Mouse (Mus musculus): ENCODE data around the gene Tnfsf15.

Gene Tnfsf15

DNA sequence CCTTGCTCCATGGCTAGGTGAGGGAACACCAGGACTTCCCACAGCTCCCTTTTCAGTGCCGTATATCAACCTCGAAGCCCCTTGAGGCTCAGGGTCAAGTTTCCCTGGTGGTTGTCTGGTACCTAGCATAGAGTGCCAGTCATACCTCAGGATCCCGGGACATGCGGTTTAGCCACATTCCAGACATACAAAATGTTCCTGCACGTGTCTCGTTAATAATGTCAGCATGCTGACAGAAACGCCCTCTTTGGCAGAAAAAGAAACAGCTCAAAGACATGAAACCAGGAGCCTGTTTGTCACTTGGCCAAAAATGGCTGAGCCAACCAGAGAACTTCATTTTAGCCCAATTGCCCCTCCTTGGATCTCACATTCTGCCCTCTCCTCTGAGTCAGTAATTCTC, 2.8 kb downstream of the Tnfsf15 start:
- peak; percentile 56 to 75 for DNase-seq

DNA sequence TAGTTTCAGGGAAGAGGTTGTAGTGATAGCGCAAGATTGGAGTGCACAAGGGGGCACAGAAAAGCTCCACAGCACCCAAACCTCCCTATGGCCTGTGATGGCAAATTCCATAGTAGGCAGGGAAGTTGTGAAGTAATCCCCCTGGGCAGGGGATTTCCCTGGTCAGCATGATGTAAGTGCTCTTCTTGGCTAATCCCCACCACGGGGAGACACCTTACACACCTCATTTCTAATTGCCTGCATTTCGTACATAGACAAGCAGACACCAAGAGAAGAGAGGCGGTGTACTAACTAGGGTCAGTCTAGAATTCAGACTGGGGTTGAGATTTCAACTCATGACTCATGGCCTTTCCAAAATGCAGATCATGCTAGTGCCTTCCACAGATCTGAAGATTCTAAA, 4.2 kb downstream of the Tnfsf15 start:
- DNase-seq: no peak

DNA sequence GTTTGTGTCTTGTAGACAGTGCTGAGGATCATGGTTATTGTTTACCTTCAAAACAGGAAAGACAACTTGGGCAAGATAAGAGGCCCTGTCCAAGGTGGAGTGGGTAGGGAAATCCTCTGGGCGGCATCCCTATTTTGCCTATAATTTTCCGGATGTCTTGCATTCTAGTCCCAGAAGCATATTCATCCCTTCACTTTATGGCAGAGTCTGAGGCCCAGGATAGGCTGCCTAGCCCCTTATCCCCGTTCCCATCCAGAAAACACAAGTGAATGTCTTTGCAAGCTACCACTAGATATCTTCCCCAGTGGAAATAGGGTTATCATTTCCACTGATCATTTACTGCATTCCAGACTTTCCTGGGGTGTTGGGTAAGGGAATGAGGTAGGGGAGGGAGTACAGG, 4.9 kb downstream of the Tnfsf15 start:
- no peak for DNase-seq

DNA sequence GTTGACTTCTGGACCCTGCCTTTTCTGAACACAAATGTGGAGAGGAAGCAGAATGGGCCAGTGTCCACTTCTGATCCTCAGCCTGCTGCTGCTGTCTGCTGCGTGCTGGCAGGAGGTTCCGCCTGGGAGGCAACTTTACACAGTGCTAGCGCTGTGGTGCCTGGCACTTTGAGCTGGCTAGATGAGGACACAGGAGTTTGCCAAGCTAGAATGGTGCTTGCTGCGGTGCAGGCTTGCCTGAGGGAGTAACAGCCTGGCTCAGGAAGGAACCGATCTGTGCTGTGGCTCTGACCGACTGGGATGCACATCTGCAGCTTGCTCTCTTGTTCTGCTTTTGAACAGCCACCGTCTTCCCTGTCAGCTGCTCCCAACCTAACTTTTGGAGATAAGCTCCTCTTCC, 5.4 kb downstream of the Tnfsf15 start:
- DNase-seq: peak; percentile 50 to 80

DNA sequence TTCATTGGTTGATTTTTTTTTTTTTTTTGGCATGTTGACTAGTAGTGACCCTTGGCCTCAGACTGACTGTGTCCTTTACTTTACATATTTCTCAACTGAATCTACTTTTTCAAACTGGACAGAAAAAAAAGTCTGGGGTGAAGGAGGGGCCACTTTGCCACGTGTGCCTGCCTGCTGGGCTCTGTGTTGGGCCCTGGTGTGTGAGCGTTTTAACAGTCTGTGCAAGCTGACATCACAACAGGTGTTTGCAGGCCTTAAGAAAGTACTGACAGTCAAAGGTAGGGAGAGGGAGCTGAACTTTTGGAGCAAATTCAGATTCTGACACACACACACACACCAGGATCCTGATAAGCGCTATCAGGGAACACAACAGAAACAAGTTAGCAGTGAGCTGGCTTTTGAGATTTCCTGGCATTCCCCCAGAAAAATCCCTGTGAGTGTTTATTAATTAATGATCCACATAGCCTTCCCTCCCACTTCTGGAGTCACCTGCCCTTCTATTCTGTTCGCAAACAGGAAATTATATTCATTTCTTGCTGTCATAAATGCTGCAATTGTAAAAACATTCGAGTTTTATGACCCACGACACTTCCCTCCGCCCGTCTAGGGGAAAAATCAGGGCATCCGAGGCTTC, 6.4 kb downstream of the Tnfsf15 start:
- DNase-seq: peak in 1 of 2 experiments; percentile 61

DNA sequence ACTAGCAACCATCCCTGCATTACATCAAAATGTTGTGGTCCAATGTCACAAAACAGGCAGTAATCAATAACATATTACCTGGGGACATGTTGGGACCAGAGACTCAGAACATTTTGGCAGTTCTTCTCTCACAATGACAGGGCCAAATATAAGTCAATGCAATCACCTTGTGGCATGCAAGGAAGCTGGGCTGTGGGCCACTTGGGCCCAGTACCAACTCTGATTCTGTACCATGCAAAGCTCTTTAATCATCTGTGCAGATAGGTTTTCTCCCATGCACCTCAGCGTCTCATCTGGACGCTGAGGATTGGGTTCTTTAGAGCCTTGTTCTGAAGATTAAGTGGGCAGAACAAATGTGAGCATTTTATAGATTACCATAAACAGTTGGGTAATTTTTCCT, 13.6 kb downstream of the Tnfsf15 start:
- no peak for DNase-seq

DNA sequence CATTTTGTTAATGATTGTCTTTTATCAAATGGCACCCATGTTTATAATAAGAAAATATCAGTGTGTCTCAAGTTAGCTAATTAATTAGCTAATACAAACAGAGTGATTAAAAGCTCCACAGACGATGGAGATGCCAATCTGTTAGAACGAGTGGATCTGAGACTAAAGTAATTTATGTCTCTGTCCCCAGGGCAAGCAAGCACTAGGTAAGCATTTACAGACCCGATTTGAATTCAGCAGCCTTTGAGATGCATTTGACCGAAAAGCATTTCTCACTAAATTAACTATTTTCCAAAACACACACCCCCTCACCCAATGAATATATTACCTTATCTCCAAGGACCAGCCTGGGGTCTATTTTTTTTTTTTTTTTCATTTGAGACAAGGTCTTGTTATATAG, 18.2 kb downstream of the Tnfsf15 start:
- DNase-seq: peak in 1 of 2 experiments; percentile 27

DNA sequence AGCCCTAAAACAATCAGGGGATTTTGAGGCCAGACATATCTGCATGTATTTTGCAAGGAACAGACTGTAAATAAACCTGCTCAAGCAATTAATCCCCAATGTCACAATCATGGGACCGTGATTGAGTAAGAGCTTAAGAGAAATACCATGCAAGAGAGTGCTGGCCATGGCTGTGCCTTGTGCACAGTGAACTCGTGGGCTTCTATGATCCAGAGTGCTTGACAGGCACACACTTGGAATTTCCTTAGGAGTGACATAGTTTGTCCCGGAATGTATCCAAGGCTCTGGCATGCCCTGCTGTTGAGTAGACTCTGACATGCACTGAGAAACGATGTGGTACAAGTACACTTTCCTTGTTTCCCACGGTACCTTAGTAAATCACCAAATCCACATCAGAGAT, 18.9 kb downstream of the Tnfsf15 start:
- DNase-seq: no peak

DNA sequence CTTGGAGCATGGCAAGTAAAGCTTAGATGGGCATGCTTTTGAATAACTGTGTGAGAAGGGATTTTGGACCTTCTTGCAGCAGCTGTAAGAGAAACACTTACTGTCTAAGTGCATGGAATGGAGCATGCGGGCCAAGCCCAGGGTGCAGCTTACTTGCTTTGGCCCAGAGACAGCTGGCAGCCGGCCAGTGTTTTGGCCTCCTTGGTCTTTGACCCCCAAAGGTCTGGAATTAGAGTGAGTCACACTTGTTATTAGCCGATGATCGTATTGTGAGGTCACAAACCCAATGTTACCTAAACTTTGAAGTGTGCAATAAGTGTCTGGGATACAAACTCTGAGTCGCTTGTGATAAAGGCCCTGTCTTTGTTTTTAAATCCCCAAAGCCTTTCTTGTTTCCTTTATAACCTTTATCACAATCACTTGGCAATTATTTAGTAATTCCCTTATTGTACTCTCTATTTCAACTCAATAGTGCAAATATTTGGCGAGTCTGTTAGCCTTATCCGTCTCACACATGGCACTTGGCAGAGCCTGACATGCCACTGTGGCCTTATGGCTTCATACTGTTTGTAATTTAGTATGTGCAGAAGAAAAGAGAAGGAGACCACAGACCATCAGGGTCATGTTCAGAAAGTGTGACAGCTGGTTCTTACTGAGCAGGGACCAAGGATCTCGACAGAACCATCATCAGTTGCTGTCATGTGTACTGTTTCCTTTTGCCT, 26.8 kb downstream of the Tnfsf15 start:
- peak; percentile 89 to 92 for DNase-seq

DNA sequence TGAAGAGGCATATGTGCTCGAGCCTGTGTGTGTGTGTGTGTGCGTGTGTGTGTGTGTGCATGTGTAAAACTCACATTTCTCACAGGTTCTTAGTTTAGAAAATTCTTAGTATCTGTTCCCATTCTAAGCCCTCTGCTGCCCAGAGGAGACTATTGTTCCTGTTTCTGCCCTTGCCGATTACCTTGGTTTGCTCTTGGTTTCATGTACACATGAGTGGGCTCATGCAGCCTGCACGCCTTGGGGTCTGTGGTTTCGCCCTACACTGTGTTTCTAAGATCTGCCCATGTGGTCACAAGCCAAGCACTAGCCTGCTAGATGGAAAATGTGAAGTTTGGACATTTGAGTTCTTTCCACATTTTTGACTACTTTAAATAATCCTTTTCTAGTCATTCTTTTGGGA, 33.0 kb downstream of the Tnfsf15 start:
- DNase-seq: no peak

DNA sequence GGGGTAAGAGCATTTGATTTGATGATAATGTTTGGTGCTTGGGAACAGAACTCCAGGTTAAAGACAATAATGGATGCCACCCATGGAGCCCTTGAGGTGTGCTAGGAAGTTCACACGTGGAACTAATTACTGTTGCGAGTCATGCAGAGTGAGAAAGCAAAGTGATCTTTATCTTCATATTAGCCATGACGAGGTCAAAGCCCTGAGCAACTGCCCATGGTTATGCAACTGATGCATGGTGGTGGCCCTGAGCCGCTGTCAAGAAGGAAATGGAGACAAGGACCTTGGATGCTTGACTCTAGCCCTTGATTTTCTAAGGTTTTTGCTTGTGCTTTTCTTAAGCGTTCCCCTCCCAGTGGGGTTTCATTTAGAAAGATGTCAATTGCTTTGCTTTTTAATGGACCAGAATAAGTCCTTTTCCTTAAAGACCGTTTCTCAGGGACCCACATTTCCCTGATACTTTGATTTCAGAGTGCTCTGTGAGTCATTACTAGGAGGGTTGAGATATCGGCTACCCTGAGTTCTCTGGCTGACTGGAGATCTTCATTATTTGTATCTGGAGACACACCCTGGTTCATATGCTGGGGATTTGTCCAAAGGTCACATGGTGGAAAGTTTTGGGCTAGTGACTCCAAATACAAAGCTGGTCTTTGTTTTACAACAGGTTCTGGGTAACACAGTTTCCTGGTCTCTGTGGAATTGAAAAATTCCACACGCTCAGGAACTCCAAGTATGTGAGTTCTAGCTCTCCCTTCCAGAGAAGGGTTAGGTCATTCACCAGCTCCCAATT, 34.3 kb downstream of the Tnfsf15 start:
- DNase-seq: no peak

DNA sequence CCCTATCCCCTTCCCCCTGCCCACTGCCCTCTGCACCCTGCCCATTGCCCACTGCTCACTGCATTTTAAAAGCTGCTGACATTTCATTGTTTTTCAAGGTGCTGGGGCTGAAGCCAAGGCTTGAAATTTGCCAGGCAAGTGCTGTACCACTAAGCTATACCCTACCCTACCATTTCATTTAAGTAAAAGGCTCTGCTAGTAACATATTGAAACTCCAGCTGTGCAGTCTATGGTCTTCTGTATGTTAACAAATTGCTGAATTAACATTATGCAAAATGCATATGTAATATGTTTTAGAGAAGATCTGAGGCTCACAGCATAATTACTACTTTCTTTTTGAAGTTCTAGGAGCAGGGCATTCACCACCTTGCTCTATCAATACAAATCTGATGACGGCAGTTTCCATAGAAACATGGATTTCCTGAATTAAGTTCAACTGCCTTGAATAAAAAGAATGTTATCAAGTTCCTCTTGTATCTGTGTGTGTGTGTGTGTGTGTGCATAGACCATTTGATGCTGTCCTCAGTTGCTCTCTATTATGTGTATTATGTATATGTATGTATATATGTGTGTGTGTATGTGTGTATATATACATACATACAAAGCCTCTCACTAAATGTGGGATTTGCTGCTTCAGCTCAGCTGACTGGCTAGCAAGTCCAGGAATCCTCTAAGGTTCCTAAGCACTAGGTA, 38.5 kb downstream of the Tnfsf15 start:
- no peak for DNase-seq

DNA sequence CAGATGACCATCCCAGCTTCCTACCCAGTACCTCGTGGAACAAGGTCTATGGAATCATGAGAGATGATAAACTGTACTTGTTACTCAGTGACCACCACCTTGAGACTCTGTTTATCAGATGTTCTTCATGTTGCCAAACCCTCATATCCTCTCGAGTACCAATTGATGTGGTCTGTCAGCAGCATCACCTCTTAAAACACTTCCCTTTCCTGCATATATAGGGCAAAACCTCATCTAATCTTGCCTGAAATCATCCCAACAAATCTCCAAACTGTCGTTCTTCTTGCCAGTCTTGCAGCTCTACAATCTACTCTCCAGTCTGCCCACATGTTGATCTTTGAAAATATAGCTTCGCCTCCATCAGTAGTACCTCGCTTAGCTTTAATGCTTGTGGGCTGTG, 40.7 kb downstream of the Tnfsf15 start:
- no peak for DNase-seq

DNA sequence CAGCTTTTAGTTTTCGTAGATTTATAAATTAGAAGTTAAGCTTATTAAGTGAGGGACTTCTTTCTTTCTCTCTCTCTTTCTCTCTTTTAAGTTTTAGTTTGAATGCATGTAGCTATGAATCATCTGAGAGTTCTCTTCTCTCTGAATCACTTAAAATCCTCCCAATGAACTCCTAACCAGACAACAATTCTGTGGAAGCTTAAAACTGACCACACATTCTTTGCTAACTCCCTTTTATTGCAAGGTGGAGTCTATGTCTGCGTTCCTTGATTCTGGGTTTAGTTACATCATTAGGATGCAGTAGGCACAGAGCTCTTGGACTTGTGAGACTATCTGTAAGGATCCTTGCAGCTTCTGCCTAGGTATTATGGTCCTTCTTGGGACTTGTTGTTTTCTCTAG, 41.2 kb downstream of the Tnfsf15 start:
- no peak for DNase-seq

DNA sequence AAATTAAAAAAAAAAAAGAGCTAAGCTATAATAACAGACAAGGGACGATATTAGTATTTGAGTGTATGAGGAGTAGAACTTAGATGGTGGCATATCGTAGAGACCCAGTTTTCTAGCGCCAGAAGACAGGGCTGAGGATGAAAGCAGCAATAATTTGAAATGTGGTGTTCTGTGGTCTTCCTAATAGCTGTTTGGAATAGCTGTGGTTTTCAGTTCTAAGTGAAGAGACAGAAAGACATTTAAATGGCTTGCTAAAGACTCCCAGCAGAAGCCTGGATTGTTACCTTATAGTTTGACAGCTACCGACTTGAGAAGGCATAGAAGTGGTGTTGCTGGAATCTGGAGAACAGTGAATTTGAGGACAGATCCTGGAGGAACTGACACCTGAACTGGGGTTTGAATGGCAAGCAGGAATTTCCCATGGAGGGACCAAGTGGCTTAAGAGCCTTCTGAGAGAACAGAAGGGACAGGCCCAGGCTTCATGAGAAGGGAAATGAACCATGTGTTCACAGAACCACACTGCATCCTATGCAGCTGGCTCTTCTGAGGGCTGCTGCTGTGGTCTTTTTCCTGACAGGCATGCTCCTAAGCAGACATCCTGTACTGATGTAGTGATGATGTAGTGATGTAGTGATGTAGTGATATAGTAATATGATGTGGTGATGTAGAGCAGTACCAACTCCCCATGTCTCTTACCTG, 42.8 kb downstream of the Tnfsf15 start:
- no peak for DNase-seq

DNA sequence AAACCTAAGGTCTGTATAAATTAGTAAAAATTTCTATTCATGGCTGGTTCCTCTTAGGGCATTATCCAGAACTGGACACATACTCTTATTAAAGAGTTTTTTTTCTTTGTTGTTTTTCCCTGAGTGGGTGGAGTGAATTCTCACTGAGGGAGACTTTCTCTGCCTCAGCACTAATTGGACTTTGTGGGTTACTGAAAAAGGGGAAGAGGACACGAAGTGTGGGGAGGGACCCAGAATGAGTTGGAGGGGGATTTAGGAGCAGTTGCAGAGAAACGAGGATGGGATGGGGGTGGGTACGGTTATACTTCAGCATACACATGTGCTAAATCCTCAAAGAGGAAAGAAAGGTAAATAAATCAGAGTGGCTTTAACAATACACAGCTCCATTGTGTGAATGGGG, 45.2 kb downstream of the Tnfsf15 start:
- DNase-seq: no peak

DNA sequence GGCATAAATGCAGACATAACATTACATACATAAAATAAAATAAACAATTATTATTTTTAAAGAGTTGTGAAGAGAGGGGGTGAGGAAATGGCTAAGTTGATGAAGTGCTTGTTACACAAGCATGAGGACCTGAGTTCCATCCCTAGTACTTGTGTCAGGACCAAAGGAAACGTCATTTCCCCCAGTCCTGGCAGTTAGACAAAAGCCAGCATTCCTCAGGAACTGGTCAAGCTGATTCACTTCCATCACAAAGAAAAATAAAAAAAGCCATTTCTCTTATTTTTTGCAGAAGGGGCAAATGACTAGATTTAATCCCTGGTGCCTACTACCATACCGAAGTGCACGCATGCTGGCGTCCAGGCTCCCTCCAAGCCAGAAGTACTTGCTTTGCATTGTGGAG, 48.0 kb downstream of the Tnfsf15 start:
- DNase-seq: no peak

DNA sequence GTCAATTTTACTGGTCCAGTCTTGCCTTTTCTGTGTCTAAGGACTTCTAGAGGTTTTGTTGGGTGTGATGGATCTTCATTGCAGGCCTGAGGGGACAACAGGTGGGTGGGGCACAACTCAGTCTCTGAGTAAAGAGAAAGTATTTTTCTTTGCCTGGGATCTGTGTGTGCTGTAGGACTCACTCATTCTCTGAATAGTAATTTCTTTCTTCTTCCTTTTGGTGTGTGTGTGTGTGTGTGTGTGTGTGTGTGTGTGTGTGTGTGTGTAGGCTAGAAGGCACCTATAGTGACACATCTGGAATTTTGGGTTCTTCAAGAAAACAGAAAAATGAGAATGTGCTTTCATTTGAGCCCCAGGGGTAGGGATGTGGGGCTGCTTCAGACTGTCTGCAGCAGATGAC, 52.6 kb downstream of the Tnfsf15 start:
- DNase-seq: peak in 1 of 2 experiments; percentile 75

DNA sequence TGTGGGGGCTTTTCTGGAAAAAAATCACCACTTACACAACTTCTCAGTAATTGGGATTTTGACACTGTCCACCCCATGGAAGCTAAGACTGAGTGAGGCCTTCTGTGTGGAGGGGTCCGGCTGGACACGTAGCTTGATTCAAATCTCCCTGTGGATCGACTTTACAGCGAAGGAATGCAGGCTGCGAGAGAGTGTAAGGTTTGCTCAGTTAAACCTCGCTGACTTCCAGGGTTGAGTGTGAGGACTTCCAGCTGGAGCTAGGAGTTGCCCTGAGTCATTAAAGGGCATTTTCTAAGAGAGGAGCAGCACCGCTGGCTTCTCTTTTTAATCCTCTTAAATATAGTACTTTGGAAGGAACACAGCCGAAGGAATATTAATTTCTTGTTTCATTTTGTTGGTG, 57.5 kb downstream of the Tnfsf15 start:
- DNase-seq: peak in 1 of 2 experiments; percentile 3

DNA sequence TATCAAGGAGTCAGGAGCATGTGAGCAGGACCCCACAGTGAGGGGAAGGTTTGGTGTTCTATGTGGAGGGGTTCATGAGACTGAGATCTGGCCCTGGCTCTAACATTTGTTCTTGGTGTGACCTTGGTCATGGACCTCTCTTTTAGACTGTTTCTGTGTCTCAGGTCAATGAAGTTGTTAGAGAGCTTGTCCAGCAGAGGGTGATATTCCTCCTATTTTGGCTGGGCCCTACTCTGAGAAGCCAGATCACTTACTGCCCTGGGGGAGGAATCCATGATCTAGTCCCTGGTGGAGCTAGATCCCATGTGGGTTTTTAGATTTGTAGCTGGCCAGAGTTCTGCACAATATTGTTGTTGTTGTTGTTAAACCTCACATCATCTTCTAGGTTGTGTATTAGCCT, 58.8 kb downstream of the Tnfsf15 start:
- DNase-seq: peak in 1 of 2 experiments; percentile 65

DNA sequence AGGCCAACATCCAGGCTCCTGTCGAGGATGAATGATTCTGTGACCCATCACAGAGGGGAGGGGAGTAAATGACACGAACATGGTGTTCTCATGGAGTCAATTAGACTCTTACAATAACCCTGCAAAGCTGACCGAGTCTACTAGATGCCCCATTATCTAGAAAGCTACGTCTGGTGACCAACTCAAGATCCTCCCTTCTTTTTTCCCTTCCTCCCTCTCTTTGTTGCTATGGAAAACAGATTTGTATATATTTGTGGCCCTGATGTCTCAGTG, 59.7 kb downstream of the Tnfsf15 start:
- no peak for DNase-seq

DNA sequence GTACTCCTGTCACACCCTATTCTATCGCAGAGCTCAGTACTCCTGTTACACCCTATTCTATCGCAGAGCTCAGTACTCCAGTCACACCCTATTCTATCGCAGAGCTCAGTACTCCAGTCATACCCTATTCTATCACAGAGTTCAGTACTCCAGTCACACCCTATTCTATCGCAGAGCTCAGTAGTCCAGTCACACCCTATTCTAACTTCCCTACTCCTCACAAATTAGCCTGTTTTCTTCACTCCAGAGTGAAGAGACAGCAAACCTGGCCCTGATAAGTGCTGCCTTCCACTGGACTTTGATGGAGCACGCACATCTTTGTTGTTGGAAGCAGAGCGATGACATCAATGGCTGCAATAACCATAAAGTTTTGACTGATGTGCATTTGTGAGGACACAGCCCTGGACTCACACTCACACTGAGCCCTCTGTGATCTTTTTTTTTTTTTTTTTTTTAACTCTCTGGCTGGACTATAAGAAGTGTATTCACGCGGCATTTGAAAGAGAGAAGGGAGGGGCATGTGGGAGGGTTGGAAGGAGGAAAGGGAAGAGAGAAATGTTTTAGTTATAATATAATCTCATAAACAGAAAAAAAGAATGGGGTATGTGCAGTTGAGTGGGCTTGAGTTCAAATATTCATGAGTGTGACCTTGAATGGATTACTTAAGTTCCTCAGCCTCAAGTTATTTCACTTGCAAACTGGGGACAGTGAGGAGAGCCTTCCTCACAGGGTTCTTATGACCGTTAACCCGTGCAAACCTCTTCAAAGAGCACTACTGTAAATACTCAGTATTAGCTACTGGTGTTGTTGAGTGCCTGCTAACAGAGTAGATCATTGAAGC, 60.3 kb downstream of the Tnfsf15 start:
- DNase-seq: no peak
